8 mouse cellular contexts compared by ENCODE assay signal in the genomic region with DNA sequence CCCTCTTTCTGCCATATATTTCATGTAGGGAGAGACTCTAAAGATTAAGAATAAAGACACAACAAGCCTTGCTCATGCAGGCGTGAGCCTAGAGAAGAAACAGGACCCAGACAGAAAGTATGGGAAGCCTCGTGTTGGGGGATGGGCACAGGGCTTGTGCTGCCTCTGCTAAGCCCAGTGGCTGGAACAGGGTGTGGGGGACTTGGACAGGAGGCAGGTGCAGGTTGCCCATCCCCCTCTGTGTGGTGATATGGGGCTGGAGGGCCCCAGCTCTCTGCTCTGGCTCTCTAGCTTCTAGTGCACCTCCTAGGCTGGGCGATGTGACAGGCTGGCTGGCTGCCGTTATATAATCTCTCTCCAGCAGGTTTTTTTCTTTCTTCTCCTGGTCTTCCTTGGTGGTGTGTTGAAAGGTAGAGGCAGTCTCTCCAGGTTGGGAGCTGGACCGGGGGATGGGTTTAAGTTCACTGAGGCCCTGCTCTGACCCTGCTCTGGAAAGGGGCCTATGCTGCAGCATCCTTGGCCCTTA. TPM values are rescaled to one million over a fixed set of nuclear protein-coding genes. Genes with fewer than 3 reads are reported as not detected.
DNase-seq lines count a peak whose midpoint lies in the region; ATAC-seq and TF ChIP-seq lines count a peak whose summit lies in the region.

No protein-coding gene starts in this region.

- H3K4me2 ChIP-seq in embryonic facial prominence, embryonic 14.5 days (ENCODE audit: low read depth, low read length) = peak overlapping the region; percentile 95
- peak overlapping the region; percentile 88 for H3K4me2 ChIP-seq in heart, embryonic 15.5 days

- no peaks in the 10 kb centered on the region for H3K36me3 ChIP-seq in ES-E14 (ENCODE audit: control insufficient read depth, insufficient read depth, low read length, poor library complexity, severe bottlenecking)
- 0 out of 2 replicates have a peak, but pooled peaks cover 4% of the 10 kb centered on the region for H3K36me3 ChIP-seq in embryonic facial prominence, embryonic 14.5 days (ENCODE audit: control insufficient read depth, insufficient read depth, low read length)
- H3K36me3 ChIP-seq in heart, embryonic 15.5 days = no peaks in the 10 kb centered on the region

- in situ Hi-C loops in ES-E14 (cut with MboI; ENCODE audit: low sequenced_read_pairs in 2 of 2, unreplicated experiment in 2 of 2) = no loop called here

- H3K4me1 ChIP-seq in ES-E14 (ENCODE audit: control insufficient read depth in 2 of 2, insufficient read depth in 2 of 2, low read length in 2 of 2, poor library complexity in 1 of 2) = peaks cover 23 to 57% of the 10 kb centered on the region in 2 experiments
- peaks cover 67% of the 10 kb centered on the region for H3K4me1 ChIP-seq in embryonic facial prominence, embryonic 14.5 days (ENCODE audit: control insufficient read depth, insufficient read depth, low read length)
- H3K4me1 ChIP-seq in heart, embryonic 15.5 days (replicated peaks) = peaks cover 83% of the 10 kb centered on the region

- H3K9ac ChIP-seq in ES-E14 (ENCODE audit: insufficient read depth, low read depth, low read length, poor library complexity, severe bottlenecking) = no peak overlapping the region
- H3K9ac ChIP-seq in embryonic facial prominence, embryonic 14.5 days (ENCODE audit: low read depth, low read length) = peak overlapping the region; percentile 90
- H3K9ac ChIP-seq in heart, embryonic 15.5 days = peak overlapping the region; percentile 91

- no peaks in the 10 kb centered on the region for H3K9me3 ChIP-seq in ES-E14 (ENCODE audit: control insufficient read depth, insufficient read depth, low read depth, low read length)
- no peaks in the 10 kb centered on the region for H3K9me3 ChIP-seq in embryonic facial prominence, embryonic 14.5 days (ENCODE audit: control insufficient read depth, low read length)
- no peaks in the 10 kb centered on the region for H3K9me3 ChIP-seq in heart, embryonic 15.5 days (replicated peaks)

- H3K27ac ChIP-seq in ES-E14 (ENCODE audit: insufficient read depth, low read depth, low read length, poor library complexity, severe bottlenecking) = no peak overlapping the region
- H3K27ac ChIP-seq in embryonic facial prominence, embryonic 14.5 days (replicated peaks; ENCODE audit: low read depth, low read length) = peak overlapping the region; percentile 99; the same call in 1 of the 2 replicates
- peak overlapping the region; percentile 100 for H3K27ac ChIP-seq in heart, embryonic 15.5 days

- DNase-seq in 3T3-L1 (ENCODE audit: low read depth, low spot score) (peak; percentile 37), ES-E14 (ENCODE audit: low read depth, low spot score) (no peak)
- peak; percentile 59 for DNase-seq in embryonic facial prominence, embryonic 14.5 days (ENCODE audit: low spot score)
- DNase-seq in kidney, postnatal 14 days = peak; percentile 41
- peak; percentile 30 to 55 for DNase-seq in lung, postnatal 4 days
- DNase-seq in spleen, postnatal 36 days (ENCODE audit: low spot score in 2 of 2) = peak; percentile 67 to 71
- no peak for DNase-seq in urinary bladder, postnatal 36 days (ENCODE audit: low spot score in 2 of 2)

- ATAC-seq in embryonic facial prominence, embryonic 14.5 days (ENCODE audit: low read depth) = no peak
- no peak for ATAC-seq in heart, embryonic 15.5 days (replicated peaks; ENCODE audit: insufficient number of reproducible peaks, insufficient read depth, low FRiP score, low read depth)

- peak overlapping the region; percentile 74 to 90; a peak in 3 of 4 replicates for H3K4me3 ChIP-seq in ES-E14 (ENCODE audit: insufficient read depth in 1 of 2, low read depth in 1 of 2, low read length in 2 of 2, poor library complexity in 1 of 2, severe bottlenecking in 1 of 2)
- peak overlapping the region; percentile 85 for H3K4me3 ChIP-seq in embryonic facial prominence, embryonic 14.5 days (ENCODE audit: low read depth, low read length)
- peak overlapping the region; percentile 96 for H3K4me3 ChIP-seq in heart, embryonic 15.5 days

- WGBS in embryonic facial prominence, embryonic 14.5 days = 17% methylated on average over 5 of the region's 5 CpGs
- 5% methylated on average over 5 of the region's 5 CpGs for WGBS in heart, embryonic 15.5 days

- no peaks in the 10 kb centered on the region for H3K27me3 ChIP-seq in embryonic facial prominence, embryonic 14.5 days (replicated peaks; ENCODE audit: control insufficient read depth, insufficient read depth, low read length)
- H3K27me3 ChIP-seq in heart, embryonic 15.5 days = no peaks in the 10 kb centered on the region

TF ChIP-seq in ES-E14, 5 proteins besides CTCF, POLR2A, EP300 and RAD21:
- TF ChIP-seq MAFK (IDR thresholded peaks at IDR 0.05; ENCODE audit: insufficient read depth, low read depth, low read length) (no peak), HCFC1 (IDR thresholded peaks at IDR 0.05; ENCODE audit: borderline replicate concordance, insufficient read depth, low read length) (no peak)

RNA-seq across cellular contexts. Expression of a gene that starts 1.9 kb away (rescaled TPM):
- 8.8 and 10.4 TPM in 2 replicates for total RNA-seq in ES-E14 (2012; rRNA removed)
- 36.8 and 41.7 TPM in 2 replicates for polyA plus RNA-seq in embryonic facial prominence, embryonic 14.5 days (2014; fragmentation: Nextera tagmentation; extraction: Ambion mirVana)
- 35.4 and 43.2 TPM in 2 replicates for polyA plus RNA-seq in heart, embryonic 15.5 days (2015; fragmentation: Nextera tagmentation; extraction: Ambion mirVana)

Comparison
In these comparisons a context has a peak if more than half of its experiments do, and no peak if none do; other contexts are left out.
1. DNase-seq: peak in 3T3-L1 (single experiment), embryonic facial prominence, embryonic 14.5 days (single experiment), kidney, postnatal 14 days (single experiment), lung, postnatal 4 days (2 of 2) and spleen, postnatal 36 days (2 of 2); none in ES-E14 (single experiment) and urinary bladder, postnatal 36 days (0 of 2).
2. Peak in every context shown above with its lines, with median percentiles within 50 percentile points of each other: H3K4me3 ChIP-seq.